Mouse (Mus musculus): ENCODE data around the gene Coa3. TPM values are rescaled to one million over a fixed set of nuclear protein-coding genes. Genes with fewer than 3 reads are reported as not detected.
A peak's percentile ranks its signal among the peaks of the same experiment; 100 is the strongest.

Gene Coa3
- polyA plus RNA-seq, 1 experiment from 2014 or later = 204 TPM

DNA sequence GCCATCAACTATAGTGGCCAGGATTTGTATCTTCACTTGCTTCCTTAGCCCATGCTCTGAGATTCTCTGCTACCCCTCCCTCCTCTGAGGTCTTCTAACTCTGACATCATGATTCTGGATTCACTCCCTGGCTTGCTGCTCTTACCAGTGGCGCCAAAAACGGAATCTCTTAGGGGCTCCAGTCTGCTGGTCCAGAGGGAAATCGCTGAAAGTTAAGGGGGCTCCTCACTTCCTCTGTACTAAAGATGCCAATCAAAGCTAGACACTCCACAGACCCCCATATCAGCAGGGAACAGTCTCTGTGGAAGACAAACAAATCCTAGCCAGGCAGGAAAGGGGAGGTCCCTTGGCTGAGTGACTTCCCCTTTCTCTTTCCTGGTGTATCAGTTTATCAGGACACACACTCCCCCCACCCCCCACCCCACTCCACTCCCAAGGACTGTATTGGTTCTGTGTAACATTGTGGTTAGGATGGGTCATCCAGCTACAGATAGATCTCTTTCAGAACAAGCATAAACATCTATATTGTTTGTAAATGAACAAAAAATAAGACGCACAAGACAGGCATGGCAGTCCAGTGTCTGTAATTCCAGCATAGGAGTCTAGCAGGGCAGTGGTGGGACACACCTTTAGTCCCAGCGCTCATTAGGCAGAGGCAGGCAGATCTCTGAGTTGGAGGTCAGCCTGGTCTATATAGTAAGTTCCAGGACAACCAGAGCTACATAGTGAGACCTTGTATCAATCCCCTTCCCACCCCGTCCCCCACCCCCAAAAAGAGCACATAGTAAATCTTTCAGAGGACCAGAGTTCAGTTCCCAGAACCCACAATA lies 46.7 kb downstream of the Coa3 start:
- H3K4me1 ChIP-seq (replicated peaks) = peaks cover 32% of the 10 kb centered on the region
- peak overlapping the region; percentile 40 for H3K4me2 ChIP-seq
- no peaks in the 10 kb centered on the region for H3K9me3 ChIP-seq
- WGBS = 46% methylated on average over 6 of the region's 6 CpGs
- no peaks in the 10 kb centered on the region for H3K36me3 ChIP-seq
- no peak for ATAC-seq (ENCODE audit: insufficient number of reproducible peaks, insufficient read depth, low FRiP score, low TSS enrichment, low read depth)
- H3K4me3 ChIP-seq (replicated peaks) = no peak overlapping the region
- H3K27ac ChIP-seq = peak overlapping the region; percentile 91
- H3K27me3 ChIP-seq = no peaks in the 10 kb centered on the region
- 0 out of 2 replicates have a peak overlapping the region, but pooled peaks have one; percentile 31 for H3K9ac ChIP-seq (replicated peaks)

DNA sequence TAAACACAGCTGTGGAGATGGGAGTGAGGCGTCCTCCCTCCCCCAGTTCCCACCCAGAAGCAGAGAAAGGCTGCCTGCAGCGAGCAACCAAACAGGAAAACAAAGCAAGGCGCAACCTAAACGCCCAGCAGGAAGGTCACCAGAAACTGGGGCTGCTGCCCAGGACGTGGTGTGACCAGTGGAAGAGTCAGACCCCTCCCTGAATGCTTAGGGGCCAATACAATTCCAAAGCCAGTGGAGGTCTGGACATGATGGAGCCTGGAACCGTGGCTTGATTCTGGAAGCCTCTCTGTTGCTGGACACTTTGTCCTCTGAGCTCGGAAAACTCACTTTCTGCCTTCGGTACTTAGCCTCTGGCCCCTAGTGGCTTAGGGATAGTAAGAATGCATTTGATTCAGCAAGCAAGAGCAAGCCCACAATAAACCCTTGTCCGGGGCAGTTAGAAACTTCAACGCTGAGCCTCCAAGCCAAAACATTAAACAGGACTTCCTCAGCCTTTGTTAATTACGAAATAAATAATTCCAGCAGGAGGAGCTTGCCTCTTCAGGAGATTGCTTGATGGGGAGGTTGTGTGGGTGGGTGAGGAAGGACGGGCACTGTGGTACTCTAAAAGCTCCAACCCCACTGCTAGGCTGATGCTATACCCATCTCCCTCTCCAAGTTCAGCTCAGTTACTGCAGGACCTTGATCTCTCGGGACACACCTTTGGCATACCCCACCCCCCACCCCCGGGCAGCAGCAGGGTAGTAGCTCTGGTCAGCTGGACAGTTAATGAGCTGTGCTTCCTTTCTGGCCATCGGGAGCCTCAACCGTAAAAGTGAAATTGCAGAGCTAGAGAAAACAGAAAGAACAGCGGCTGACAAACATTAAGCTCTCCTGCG lies 47.7 kb downstream of the Coa3 start:
- WGBS = 4% methylated on average over 18 of the region's 18 CpGs
- peak overlapping the region; percentile 40 for H3K4me2 ChIP-seq
- peaks cover 32% of the 10 kb centered on the region for H3K4me1 ChIP-seq (replicated peaks)
- H3K27me3 ChIP-seq = no peaks in the 10 kb centered on the region
- H3K9me3 ChIP-seq = no peaks in the 10 kb centered on the region
- H3K36me3 ChIP-seq = no peaks in the 10 kb centered on the region
- ATAC-seq (ENCODE audit: insufficient number of reproducible peaks, insufficient read depth, low FRiP score, low TSS enrichment, low read depth) = no peak
- H3K27ac ChIP-seq = peak overlapping the region; percentile 91
- H3K4me3 ChIP-seq (replicated peaks) = peak overlapping the region; percentile 10; the same call in 1 of the 2 replicates
- H3K9ac ChIP-seq (replicated peaks) = 0 out of 2 replicates have a peak overlapping the region, but pooled peaks have one; percentile 31

DNA sequence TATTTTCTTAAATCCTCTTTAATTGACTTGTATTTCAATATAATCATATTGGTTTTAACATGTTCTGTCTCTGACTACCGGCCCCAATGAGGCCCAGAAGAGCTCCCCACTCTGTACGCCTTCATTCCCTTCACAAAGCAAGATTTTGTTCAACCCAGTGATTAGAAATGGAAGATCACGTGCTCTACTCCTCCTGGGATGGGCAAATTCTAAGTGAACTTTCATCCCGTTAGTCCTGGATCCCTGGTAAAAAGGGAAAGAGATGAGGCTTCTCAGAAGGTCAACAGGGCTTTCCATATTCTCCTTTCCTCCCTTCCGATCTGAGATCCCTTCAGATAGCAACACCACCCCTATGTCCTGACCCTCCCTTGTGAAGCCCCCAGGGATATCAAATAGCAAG lies 48.4 kb downstream of the Coa3 start:
- WGBS = 32% methylated on average over 5 of the region's 5 CpGs
- Histone ChIP-seq H3K9me3 (no peaks in the 10 kb centered on the region), H3K4me3 (replicated peaks) (no peak overlapping the region), H3K4me1 (replicated peaks) (peaks cover 33% of the 10 kb centered on the region), H3K4me2 (peak overlapping the region; percentile 40), H3K27ac (peak overlapping the region; percentile 91), H3K9ac (replicated peaks) (no peak overlapping the region), H3K36me3 (no peaks in the 10 kb centered on the region), H3K27me3 (no peaks in the 10 kb centered on the region)
- no peak for ATAC-seq (ENCODE audit: insufficient number of reproducible peaks, insufficient read depth, low FRiP score, low TSS enrichment, low read depth)

DNA sequence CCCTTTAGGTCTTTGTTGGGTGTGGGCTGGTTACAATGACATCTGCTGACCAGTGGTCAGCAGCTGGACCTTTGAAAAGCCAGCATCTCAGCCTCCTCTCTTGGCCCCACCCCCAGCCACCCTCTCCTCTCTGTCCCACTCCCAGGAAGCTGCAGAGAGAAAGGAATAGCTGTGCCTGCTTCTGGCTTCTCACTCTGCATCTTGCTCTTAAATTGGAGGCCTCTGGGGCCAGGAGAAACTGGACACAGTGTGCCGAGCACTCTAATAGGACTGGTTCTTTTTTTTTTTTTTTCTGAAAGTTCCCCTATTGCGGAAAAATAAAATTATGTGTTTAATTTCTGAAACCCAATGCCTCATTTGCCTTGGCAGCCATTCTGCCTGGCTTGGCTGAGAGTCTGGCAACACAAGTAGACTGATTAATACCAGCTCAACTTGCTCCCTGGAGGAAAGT lies 48.8 kb downstream of the Coa3 start:
- H3K4me1 ChIP-seq (replicated peaks) = peaks cover 38% of the 10 kb centered on the region
- no peaks in the 10 kb centered on the region for H3K36me3 ChIP-seq
- H3K4me3 ChIP-seq (replicated peaks) = no peak overlapping the region
- peak overlapping the region; percentile 91 for H3K27ac ChIP-seq
- 16% methylated on average over 2 of the region's 2 CpGs for WGBS
- H3K27me3 ChIP-seq = no peaks in the 10 kb centered on the region
- H3K9me3 ChIP-seq = no peaks in the 10 kb centered on the region
- ATAC-seq (ENCODE audit: insufficient number of reproducible peaks, insufficient read depth, low FRiP score, low TSS enrichment, low read depth) = no peak
- H3K4me2 ChIP-seq = peak overlapping the region; percentile 40; the same call in 1 of the 2 replicates
- no peak overlapping the region for H3K9ac ChIP-seq (replicated peaks)

DNA sequence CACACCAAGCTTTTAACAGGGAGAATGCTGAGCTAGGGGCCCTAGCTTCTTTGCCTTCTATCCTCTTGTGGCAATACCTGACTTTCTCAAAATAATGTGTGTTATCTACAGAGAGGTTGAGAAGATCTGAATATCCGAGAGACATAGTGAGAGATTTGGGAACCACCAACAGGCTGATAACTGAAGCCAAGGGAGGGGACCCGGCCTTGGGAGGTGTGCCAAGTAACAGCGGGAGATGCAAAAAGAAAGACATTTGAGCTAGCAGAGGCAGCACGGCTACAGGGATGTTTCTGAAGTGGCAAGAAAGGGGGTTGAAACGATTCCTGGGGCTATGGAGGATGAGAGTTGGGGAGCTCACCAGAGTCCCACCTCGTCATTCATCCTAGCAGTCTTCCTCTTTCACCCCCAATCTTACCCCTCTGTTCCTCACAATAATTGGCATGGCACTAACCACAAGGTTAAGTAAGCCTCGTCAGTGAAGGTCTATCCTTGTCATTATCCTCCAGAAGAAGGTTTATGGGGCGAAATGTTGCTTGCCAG lies 49.5 kb downstream of the Coa3 start:
- Histone ChIP-seq H3K4me2 (no peak overlapping the region), H3K36me3 (no peaks in the 10 kb centered on the region), H3K4me3 (replicated peaks) (no peak overlapping the region), H3K9ac (replicated peaks) (no peak overlapping the region), H3K27ac (peak overlapping the region; percentile 91), H3K27me3 (no peaks in the 10 kb centered on the region), H3K9me3 (no peaks in the 10 kb centered on the region), H3K4me1 (replicated peaks) (peaks cover 38% of the 10 kb centered on the region)
- no peak for ATAC-seq (ENCODE audit: insufficient number of reproducible peaks, insufficient read depth, low FRiP score, low TSS enrichment, low read depth)
- WGBS = 35% methylated on average over 8 of the region's 8 CpGs

Other genes with a start within 250 kb of the Coa3 start
- 8.0 and 8.1 TPM in 2 replicates for gene Naglu, start 209.1 kb downstream of the Coa3 start, polyA plus RNA-seq (2016; fragmentation: Nextera tagmentation; extraction: Ambion mirVana)
- not detected in 2 replicates for gene Hsd17b1, start 200.7 kb downstream of the Coa3 start, polyA plus RNA-seq (2016; fragmentation: Nextera tagmentation; extraction: Ambion mirVana)
- 43.6 and 46.5 TPM in 2 replicates for gene Coasy, start 196.5 kb downstream of the Coa3 start, polyA plus RNA-seq (2016; fragmentation: Nextera tagmentation; extraction: Ambion mirVana)
- 40.4 and 43.1 TPM in 2 replicates for gene Mlx, start 191.8 kb downstream of the Coa3 start, polyA plus RNA-seq (2016; fragmentation: Nextera tagmentation; extraction: Ambion mirVana)
- gene Psmc3ip, start 183.7 kb downstream of the Coa3 start, polyA plus RNA-seq (2016; fragmentation: Nextera tagmentation; extraction: Ambion mirVana) = 54.3 and 55.7 TPM in 2 replicates
- gene Retreg3, start 159.2 kb downstream of the Coa3 start, polyA plus RNA-seq (2016; fragmentation: Nextera tagmentation; extraction: Ambion mirVana) = 18.8 and 19.1 TPM in 2 replicates
- 87.6 and 90.7 TPM in 2 replicates for gene Tubg1, start 159.2 kb downstream of the Coa3 start, polyA plus RNA-seq (2016; fragmentation: Nextera tagmentation; extraction: Ambion mirVana)
- gene Tubg2, start 123.2 kb downstream of the Coa3 start, polyA plus RNA-seq (2016; fragmentation: Nextera tagmentation; extraction: Ambion mirVana) = 6.3 and 6.4 TPM in 2 replicates
- 0.24 and 0.27 TPM in 2 replicates for gene Cntnap1, start 108.6 kb downstream of the Coa3 start, polyA plus RNA-seq (2016; fragmentation: Nextera tagmentation; extraction: Ambion mirVana)
- gene Plekhh3, start 107.8 kb downstream of the Coa3 start, polyA plus RNA-seq (2016; fragmentation: Nextera tagmentation; extraction: Ambion mirVana) = 5.3 and 7.0 TPM in 2 replicates
- gene Ccr10, start 103.7 kb downstream of the Coa3 start, polyA plus RNA-seq (2016; fragmentation: Nextera tagmentation; extraction: Ambion mirVana) = 0.24 TPM in 1 of 2 replicates, not detected in the other
- 14.2 and 16.4 TPM in 2 replicates for gene Ezh1, start 52.7 kb downstream of the Coa3 start, polyA plus RNA-seq (2016; fragmentation: Nextera tagmentation; extraction: Ambion mirVana)
- 53.0 and 61.5 TPM in 2 replicates for gene Ramp2, start 33.1 kb downstream of the Coa3 start, polyA plus RNA-seq (2016; fragmentation: Nextera tagmentation; extraction: Ambion mirVana)
- 94.1 and 104 TPM in 2 replicates for gene Vps25, start 25.4 kb downstream of the Coa3 start, polyA plus RNA-seq (2016; fragmentation: Nextera tagmentation; extraction: Ambion mirVana)
- 9.4 and 12.4 TPM in 2 replicates for gene Wnk4, start 18.5 kb downstream of the Coa3 start, polyA plus RNA-seq (2016; fragmentation: Nextera tagmentation; extraction: Ambion mirVana)
- 1.0 and 1.6 TPM in 2 replicates for gene Cntd1, start 102 bp downstream of the Coa3 start, polyA plus RNA-seq (2016; fragmentation: Nextera tagmentation; extraction: Ambion mirVana)
- 126 and 129 TPM in 2 replicates for gene Becn1, start 23.2 kb upstream of the Coa3 start, polyA plus RNA-seq (2016; fragmentation: Nextera tagmentation; extraction: Ambion mirVana)
- 154 and 167 TPM in 2 replicates for gene Psme3, start 37.1 kb upstream of the Coa3 start, polyA plus RNA-seq (2016; fragmentation: Nextera tagmentation; extraction: Ambion mirVana)
- gene Aoc2, start 45.9 kb upstream of the Coa3 start, polyA plus RNA-seq (2016; fragmentation: Nextera tagmentation; extraction: Ambion mirVana) = 2.0 and 2.3 TPM in 2 replicates
- gene Aoc3, start 51.5 kb upstream of the Coa3 start, polyA plus RNA-seq (2016; fragmentation: Nextera tagmentation; extraction: Ambion mirVana) = 0.05 TPM in 1 of 2 replicates, not detected in the other
- gene G6pc, start 88.4 kb upstream of the Coa3 start, polyA plus RNA-seq (2016; fragmentation: Nextera tagmentation; extraction: Ambion mirVana) = not detected in 2 replicates
- 86.6 and 94.2 TPM in 2 replicates for gene Aarsd1, start 138.5 kb upstream of the Coa3 start, polyA plus RNA-seq (2016; fragmentation: Nextera tagmentation; extraction: Ambion mirVana)
- 8.2 and 9.8 TPM in 2 replicates for gene Gm27029, start 145.7 kb upstream of the Coa3 start, polyA plus RNA-seq (2016; fragmentation: Nextera tagmentation; extraction: Ambion mirVana)
- gene Rundc1, start 146.0 kb upstream of the Coa3 start, polyA plus RNA-seq (2016; fragmentation: Nextera tagmentation; extraction: Ambion mirVana) = 22.0 and 24.0 TPM in 2 replicates
- 7.8 and 9.4 TPM in 2 replicates for gene Ptges3l, start 146.2 kb upstream of the Coa3 start, polyA plus RNA-seq (2016; fragmentation: Nextera tagmentation; extraction: Ambion mirVana)
- gene Rpl27, start 163.2 kb upstream of the Coa3 start, polyA plus RNA-seq (2016; fragmentation: Nextera tagmentation; extraction: Ambion mirVana) = 382 and 394 TPM in 2 replicates
- 6.3 and 6.6 TPM in 2 replicates for gene Ifi35, start 169.3 kb upstream of the Coa3 start, polyA plus RNA-seq (2016; fragmentation: Nextera tagmentation; extraction: Ambion mirVana)
- gene Rnd2, start 185.9 kb upstream of the Coa3 start, polyA plus RNA-seq (2016; fragmentation: Nextera tagmentation; extraction: Ambion mirVana) = 9.7 and 10.2 TPM in 2 replicates
- 23.2 and 26.7 TPM in 2 replicates for gene Vat1, start 187.1 kb upstream of the Coa3 start, polyA plus RNA-seq (2016; fragmentation: Nextera tagmentation; extraction: Ambion mirVana)

Data from limb, embryonic 12.5 days (tissue).